Mouse (Mus musculus) liver, adult 2 months (tissue): ENCODE data around the gene Sox14. TPM values are rescaled to one million over a fixed set of nuclear protein-coding genes. Genes with fewer than 3 reads are reported as not detected.

Source experiments
- DNase-seq: peaks from one replicate; pipeline ENCODE4 v3.0.0-alpha.2; 2011; ENCODE audit warnings: low read depth, low spot score; ENCODE audit errors: extremely low read depth
- H3K27ac ChIP-seq: fragments of 200-500 bp; replicated peaks from 2 replicates; pipeline ENCODE4 v1.5.1; 2012; ENCODE audit warnings: low read depth, mild to moderate bottlenecking, control low read depth, inconsistent platforms, low read length; ENCODE audit not compliant: insufficient read depth
- H3K27me3 ChIP-seq: fragments of 200-500 bp; 2 replicates; pipeline ENCODE4 v1.6.1; 2012; ENCODE audit warnings: mild to moderate bottlenecking, moderate library complexity, low read length, inconsistent platforms; ENCODE audit not compliant: control insufficient read depth, insufficient read depth
- H3K36me3 ChIP-seq: fragments of 200-500 bp; 2 replicates; pipeline ENCODE4 v1.6.1; 2012; ENCODE audit warnings: low read length, inconsistent platforms; ENCODE audit not compliant: control insufficient read depth, insufficient read depth
- H3K4me1 ChIP-seq: fragments of 200-500 bp; 2 replicates; pipeline ENCODE4 v1.6.1; 2011; ENCODE audit warnings: low read length; ENCODE audit not compliant: control insufficient read depth, insufficient read depth
- H3K4me3 ChIP-seq: fragments of 200-500 bp; 2 replicates; pipeline ENCODE4 v1.5.1; 2011; ENCODE audit warnings: low read depth, mild to moderate bottlenecking, control low read depth, low read length, moderate library complexity; ENCODE audit not compliant: insufficient read depth
- H3K79me2 ChIP-seq: fragments of 200-500 bp; 2 replicates; pipeline ENCODE4 v1.6.1; 2012; ENCODE audit warnings: inconsistent platforms, mild to moderate bottlenecking, low read length, moderate library complexity; ENCODE audit not compliant: control insufficient read depth, insufficient read depth
- H3K9ac ChIP-seq: fragments of 200-500 bp; 2 replicates; pipeline ENCODE4 v1.6.1; 2012; ENCODE audit warnings: low read depth, mild to moderate bottlenecking, control low read depth, inconsistent platforms, low read length
- CTCF ChIP-seq: fragments of 200-500 bp; IDR thresholded peaks from 2 replicates; pipeline ENCODE4 v1.5.1; 2011; ENCODE audit warnings: low read depth, low read length, control low read depth
- POLR2A ChIP-seq: fragments of 200-500 bp; IDR thresholded peaks from 2 replicates; pipeline ENCODE4 v1.6.1; 2011; ENCODE audit warnings: low read length, control low read depth; ENCODE audit not compliant: insufficient read depth; ENCODE audit errors: extremely low read depth
- WGBS: fragments of 180-500 bp; shearing (Covaris S2); methylation state at CpG from one replicate; pipeline ENCODE4 v1.1.7; 2018; 5-methylcytosine and 5-hydroxymethylcytosine counted together
- polyA plus RNA-seq: library from polyadenylated mRNA; depleted of rRNA; stranded (reverse); fragments of >200 nt; gene quantifications from 2 replicates; pipeline ENCODE4 v1.2.3, GENCODE M21; 2012
- total RNA-seq: library from RNA; depleted of rRNA; stranded (reverse); fragments of >200 nt; gene quantifications from 2 replicates; pipeline ENCODE4 v1.2.3, GENCODE M21; 2014

Sox14 gene
- total and polyA plus RNA-seq, 2 experiments = not detected

- WGBS = 3% methylated on average over 52 of the region's 52 CpGs
- DNase-seq = no peak
- no peaks in the 10 kb centered on the region for H3K4me1 ChIP-seq
- H3K27ac ChIP-seq = no peak overlapping the region
- no peaks in the 10 kb centered on the region for H3K79me2 ChIP-seq
- no peak for TF ChIP-seq POLR2A
- TF ChIP-seq CTCF = no peak
- no peaks in the 10 kb centered on the region for H3K36me3 ChIP-seq
- no peak overlapping the region for H3K4me3 ChIP-seq
- no peak overlapping the region for H3K9ac ChIP-seq
- H3K27me3 ChIP-seq = peaks cover 19% of the 10 kb centered on the region
Measured at GRCm38 (mm10) chr9:99874735-99875617, 994 bp downstream of the Sox14 start.

- WGBS = 12% methylated on average over 2 of the region's 2 CpGs
- Histone ChIP-seq H3K27me3 (peaks cover 19% of the 10 kb centered on the region), H3K27ac (no peak overlapping the region), H3K36me3 (no peaks in the 10 kb centered on the region), H3K79me2 (no peaks in the 10 kb centered on the region), H3K4me1 (no peaks in the 10 kb centered on the region), H3K4me3 (no peak overlapping the region), H3K9ac (no peak overlapping the region)
- TF ChIP-seq POLR2A (no peak), CTCF (no peak)
- DNase-seq = no peak
Measured at GRCm38 (mm10) chr9:99873721-99874120, 2.2 kb downstream of the Sox14 start.

- H3K27me3 ChIP-seq = peaks cover 19% of the 10 kb centered on the region
Measured at GRCm38 (mm10) chr9:99873116-99873620, 2.8 kb downstream of the Sox14 start.

GRCm38 (mm10) chr9:99872204-99873115 is 3.5 kb downstream of the Sox14 start:
- H3K27ac ChIP-seq = no peak overlapping the region
- peaks cover 19% of the 10 kb centered on the region for H3K27me3 ChIP-seq
- TF ChIP-seq CTCF (no peak), POLR2A (no peak)
- no peak overlapping the region for H3K9ac ChIP-seq
- no peaks in the 10 kb centered on the region for H3K36me3 ChIP-seq
- H3K4me3 ChIP-seq = no peak overlapping the region
- H3K4me1 ChIP-seq = no peaks in the 10 kb centered on the region
- no peaks in the 10 kb centered on the region for H3K79me2 ChIP-seq
- WGBS = 3% methylated on average over 31 of the region's 31 CpGs
- no peak for DNase-seq

More at GRCm38 (mm10) chr9:99873116-99873620, 2.8 kb downstream of the Sox14 start:
- no peak for DNase-seq
- 2% methylated on average over 15 of the region's 15 CpGs for WGBS
- Histone ChIP-seq H3K36me3 (no peaks in the 10 kb centered on the region), H3K4me1 (no peaks in the 10 kb centered on the region), H3K4me3 (no peak overlapping the region), H3K79me2 (no peaks in the 10 kb centered on the region), H3K9ac (no peak overlapping the region), H3K27ac (no peak overlapping the region)
- TF ChIP-seq POLR2A (no peak), CTCF (no peak)

GRCm38 (mm10) chr9:99871556-99872203 is 4.3 kb downstream of the Sox14 start:
- TF ChIP-seq CTCF (no peak), POLR2A (no peak)
- no peaks in the 10 kb centered on the region for H3K36me3 ChIP-seq
- no peak overlapping the region for H3K4me3 ChIP-seq
- no peaks in the 10 kb centered on the region for H3K79me2 ChIP-seq
- H3K27me3 ChIP-seq = peaks cover 19% of the 10 kb centered on the region
- WGBS = 2% methylated on average over 34 of the region's 34 CpGs
- DNase-seq = no peak
- H3K27ac ChIP-seq = no peak overlapping the region
- no peak overlapping the region for H3K9ac ChIP-seq
- no peaks in the 10 kb centered on the region for H3K4me1 ChIP-seq
